Mouse (Mus musculus) T-helper 17 cell (primary cell): Measurements from ENCODE around the gene Apopt1.
"Not testable (repeated sequence)": the region's sequence is repeated elsewhere in the genome, so short reads cannot be mapped to it uniquely, and the experiment has no call there.

Source experiments
- in situ Hi-C, 2 experiments: fragments of 300-600 bp; cut with MboI, MseI; formaldehyde crosslinking; loops; 1 replicate in 1 of 2; 2 replicates in 1 of 2; pipeline ENCODE4 v1.15.1; 2025; ENCODE audit warnings: high pct_unique_total_duplicates in 2 of 2

Apopt1 gene

GRCm38 (mm10) chr12:111704609-111705008 lies 8.5 kb upstream of the Apopt1 start:
- in situ Hi-C loops = no loop called here

GRCm38 (mm10) chr12:111705186-111705973 lies 7.7 kb upstream of the Apopt1 start:
- in situ Hi-C loops = no loop called here

GRCm38 (mm10) chr12:111708181-111708580 lies 4.9 kb upstream of the Apopt1 start:
- in situ Hi-C loops = no loop called here

GRCm38 (mm10) chr12:111710091-111710490 lies 3.0 kb upstream of the Apopt1 start:
- in situ Hi-C loops = loop anchor here in 1 of 2 experiments (10.0 kb wide), 1 partner anchor 45 kb away; no protein-coding TSS in a partner anchor

GRCm38 (mm10) chr12:111712476-111712875 lies 585 bp upstream of the Apopt1 start:
- in situ Hi-C loops = loop anchor here in 1 of 2 experiments (10.0 kb wide), 1 partner anchor 48 kb away; no protein-coding TSS in a partner anchor

- in situ Hi-C loops = loop anchor here in 1 of 2 experiments (10.0 kb wide), 1 partner anchor 49 kb away; no protein-coding TSS in a partner anchor
These were observed 819 bp downstream of the Apopt1 start for GRCm38 (mm10) chr12:111713880-111714279.

- in situ Hi-C loops = loop anchor here in 1 of 2 experiments (10.0 kb wide), 1 partner anchor 52 kb away; no protein-coding TSS in a partner anchor
These were observed 3.4 kb downstream of the Apopt1 start for GRCm38 (mm10) chr12:111716505-111716904.

- in situ Hi-C loops = loop anchor here in 1 of 2 experiments (10.0 kb wide), 1 partner anchor 54 kb away; no protein-coding TSS in a partner anchor
These were observed 5.6 kb downstream of the Apopt1 start for GRCm38 (mm10) chr12:111718656-111719055.

- in situ Hi-C loops = no loop called here
These were observed 7.2 kb downstream of the Apopt1 start for GRCm38 (mm10) chr12:111720222-111720621.

GRCm38 (mm10) chr12:111722654-111723053 lies 9.6 kb downstream of the Apopt1 start:
- in situ Hi-C loops = no loop called here

- in situ Hi-C loops = no loop called here
These were observed 11.7 kb downstream of the Apopt1 start for GRCm38 (mm10) chr12:111724638-111725337.

- in situ Hi-C loops = no loop called here
These were observed 12.5 kb downstream of the Apopt1 start for GRCm38 (mm10) chr12:111725338-111726121.

GRCm38 (mm10) chr12:111726122-111726463 lies 13.0 kb downstream of the Apopt1 start:
- in situ Hi-C loops = no loop called here

GRCm38 (mm10) chr12:111727956-111728355 lies 14.9 kb downstream of the Apopt1 start:
- in situ Hi-C loops = no loop called here

GRCm38 (mm10) chr12:111731822-111732807 lies 19.1 kb downstream of the Apopt1 start:
- in situ Hi-C loops = loop anchor here in 1 of 2 experiments (5.0 kb wide), 1 partner anchor 65 kb away; no protein-coding TSS in a partner anchor

- in situ Hi-C loops = loop anchor here in 1 of 2 experiments (5.0 kb wide), 1 partner anchor 66 kb away; no protein-coding TSS in a partner anchor
These were observed 19.9 kb downstream of the Apopt1 start for GRCm38 (mm10) chr12:111732921-111733320.

- in situ Hi-C loops = loop anchor here in 1 of 2 experiments (5.0 kb wide), 1 partner anchor 68 kb away; no protein-coding TSS in a partner anchor
These were observed 21.9 kb downstream of the Apopt1 start for GRCm38 (mm10) chr12:111734912-111735311.

- in situ Hi-C loops = not testable (repeated sequence)
These were observed 23.6 kb downstream of the Apopt1 start for GRCm38 (mm10) chr12:111736676-111737075.

- in situ Hi-C loops = no loop called here
These were observed 24.3 kb downstream of the Apopt1 start for GRCm38 (mm10) chr12:111737370-111737769.

GRCm38 (mm10) chr12:111738754-111739153 lies 25.7 kb downstream of the Apopt1 start:
- in situ Hi-C loops = no loop called here
